Mouse (Mus musculus): ENCODE measurements around the gene Olfr473. TPM values are rescaled to one million over a fixed set of nuclear protein-coding genes. Genes with fewer than 3 reads are reported as not detected.
"Not testable (repeated sequence)": the region's sequence is repeated elsewhere in the genome, so short reads cannot be mapped to it uniquely, and the experiment has no call there.

Gene Olfr473
- polyA plus RNA-seq (2015; fragmentation: Nextera tagmentation; extraction: Ambion mirVana): not detected in 2 replicates

DNA sequence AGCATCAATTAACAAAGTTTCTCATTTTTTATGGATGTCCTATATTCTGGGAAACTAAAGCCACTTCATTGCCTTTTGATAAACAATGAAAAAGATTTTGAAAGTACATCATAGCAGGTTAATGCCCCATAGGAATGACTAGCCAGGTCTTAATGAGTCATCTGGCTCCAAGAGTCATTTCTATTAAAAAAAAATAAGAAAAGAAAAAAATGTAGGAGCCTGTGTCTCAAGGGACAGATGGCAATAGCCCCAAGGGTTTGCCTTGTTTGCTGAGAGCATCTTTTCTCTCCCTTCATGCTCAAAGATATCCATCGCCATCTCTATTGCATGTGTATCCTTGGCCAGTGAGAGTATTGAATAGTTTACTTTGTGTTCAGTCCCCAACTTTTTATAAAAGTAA is at the start of gene Olfr473:
Gene Olfr473 (plus strand): TSS at position 301 of the 400 bp plus-strand sequence.
- WGBS (ENCODE audit: insufficient replicate concordance): 67% methylated on average over 1 of the region's 1 CpGs
- H3K36me3 ChIP-seq: no peaks in the 10 kb centered on the region
- ATAC-seq (ENCODE audit: low read depth) (no peak), DNase-seq (no peak)
- no peak within 1 kb of the TSS for H3K4me3 ChIP-seq (replicated peaks)
- no peak within 1 kb of the TSS for H3K4me2 ChIP-seq
- H3K9me3 ChIP-seq (replicated peaks): no peaks in the 10 kb centered on the region
- H3K27ac ChIP-seq: no peak within 1 kb of the TSS
- H3K9ac ChIP-seq: no peak within 1 kb of the TSS
- H3K27me3 ChIP-seq: no peaks in the 10 kb centered on the region
- no peaks in the 10 kb centered on the region for H3K4me1 ChIP-seq (replicated peaks)

DNA sequence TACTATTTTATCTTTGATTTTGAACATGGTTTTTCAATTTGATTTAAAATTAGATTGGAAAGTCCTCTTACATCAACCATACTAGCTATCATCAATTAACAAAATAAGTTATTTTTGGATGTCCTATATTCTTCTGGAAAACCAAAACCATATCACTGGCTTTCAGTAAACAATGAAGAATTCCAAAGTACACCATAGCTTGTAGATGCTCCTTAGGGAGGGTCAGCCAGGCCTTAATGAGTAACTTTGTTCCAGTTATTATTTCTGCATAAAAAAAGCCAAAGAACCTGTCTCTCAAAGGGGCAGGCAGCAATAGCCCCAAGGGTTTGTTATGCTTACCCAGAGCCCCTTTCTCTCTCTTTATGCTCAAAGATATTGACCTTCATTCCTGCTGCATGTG is 32.6 kb upstream of the Olfr473 start, which contains the start of gene Olfr472:
Gene Olfr472 (plus strand): TSS at position 301 of the 400 bp plus-strand sequence.
- no peak within 1 kb of the TSS for H3K9ac ChIP-seq
- no peaks in the 10 kb centered on the region for H3K27me3 ChIP-seq
- DNase-seq: no peak

DNA sequence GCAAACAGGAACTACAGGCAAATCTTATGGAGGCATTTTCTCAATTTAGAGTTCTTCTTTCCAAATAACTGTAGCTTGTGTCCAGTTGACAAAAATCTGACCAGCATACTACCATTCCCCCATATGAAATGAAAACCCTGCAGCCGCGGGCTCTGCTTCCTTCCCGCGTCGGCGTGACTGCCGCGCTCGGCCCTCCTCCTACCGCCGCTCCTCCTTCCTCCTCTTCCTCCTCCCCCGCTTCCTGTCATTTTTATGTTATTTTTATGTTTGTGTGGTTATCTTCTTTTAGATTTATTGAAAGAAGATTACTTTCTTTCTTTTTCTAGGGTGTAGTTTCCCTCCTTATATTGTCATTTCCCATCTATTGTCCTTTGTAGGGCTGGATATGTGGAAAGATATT is 22.3 kb downstream of the Olfr473 start:
- not testable (repeated sequence) for H3K9ac ChIP-seq; ATAC-seq (ENCODE audit: low read depth); H3K9me3 ChIP-seq (replicated peaks); H3K4me1 ChIP-seq (replicated peaks); H3K27me3 ChIP-seq; H3K4me2 ChIP-seq; H3K4me3 ChIP-seq (replicated peaks); H3K36me3 ChIP-seq; H3K27ac ChIP-seq; DNase-seq
- WGBS (ENCODE audit: insufficient replicate concordance): 77% methylated on average over 12 of the region's 12 CpGs

More for the DNA sequence above, 32.6 kb upstream of the Olfr473 start, which contains the start of gene Olfr472:
- Histone ChIP-seq H3K4me3 (replicated peaks) (no peak within 1 kb of the TSS), H3K27ac (no peak within 1 kb of the TSS), H3K4me2 (no peak within 1 kb of the TSS), H3K4me1 (replicated peaks) (no peaks in the 10 kb centered on the region), H3K9me3 (replicated peaks) (no peaks in the 10 kb centered on the region), H3K36me3 (no peaks in the 10 kb centered on the region)
- no peak for ATAC-seq (ENCODE audit: low read depth)

DNA sequence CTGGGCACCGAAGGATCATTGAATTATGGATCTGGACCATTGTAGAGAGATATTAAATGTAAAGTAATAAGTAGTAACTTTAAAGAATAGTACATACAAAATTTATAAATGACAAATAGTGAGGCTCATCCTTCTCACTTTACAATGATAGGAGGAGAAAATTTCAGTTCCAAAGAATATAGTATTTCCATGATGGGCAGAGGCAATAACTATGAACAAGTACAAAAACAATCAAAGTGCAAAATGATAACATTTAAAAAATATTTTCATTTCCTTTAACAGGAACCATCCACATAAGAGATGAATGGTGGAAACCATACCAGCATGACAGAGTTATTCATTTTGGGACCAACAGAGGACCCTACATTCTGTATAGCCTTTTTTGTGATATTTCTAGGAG is 24.1 kb downstream of the Olfr473 start, which contains the start of gene Olfr474:
Gene Olfr474 (plus strand): TSS at position 301 of the 400 bp plus-strand sequence.
- WGBS (ENCODE audit: insufficient replicate concordance): 54% methylated on average over 1 of the region's 1 CpGs
- Histone ChIP-seq H3K4me1 (replicated peaks) (no peaks in the 10 kb centered on the region), H3K9me3 (replicated peaks) (no peaks in the 10 kb centered on the region; the same call in 1 of the 2 replicates)

DNA sequence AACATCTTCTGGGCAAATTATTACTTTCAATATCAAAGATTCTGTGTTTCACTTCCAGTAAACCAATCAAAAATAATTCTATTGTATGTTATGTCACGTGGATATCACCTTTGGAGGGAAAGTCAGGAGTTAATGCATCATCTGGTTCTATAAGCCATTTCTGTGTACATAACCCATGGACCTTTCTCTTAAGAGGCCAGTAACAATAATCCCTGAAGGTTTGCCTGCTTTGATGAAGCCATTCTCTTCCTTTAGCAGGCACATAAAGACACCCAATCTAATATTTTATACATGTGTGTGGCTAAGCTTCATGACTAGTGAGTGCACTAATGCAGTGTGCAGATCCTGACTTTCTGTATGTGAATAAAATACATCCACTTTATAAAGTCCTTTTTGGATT is 34.3 kb downstream of the Olfr473 start, which contains the start of gene Olfr476:
Gene Olfr476 (plus strand): TSS at position 301 of the 400 bp plus-strand sequence.
- Histone ChIP-seq H3K27me3 (no peaks in the 10 kb centered on the region), H3K4me2 (no peak within 1 kb of the TSS), H3K9ac (no peak within 1 kb of the TSS), H3K9me3 (replicated peaks) (no peaks in the 10 kb centered on the region), H3K36me3 (no peaks in the 10 kb centered on the region), H3K4me3 (replicated peaks) (no peak within 1 kb of the TSS), H3K27ac (no peak within 1 kb of the TSS), H3K4me1 (replicated peaks) (no peaks in the 10 kb centered on the region)
- DNase-seq (no peak), ATAC-seq (ENCODE audit: low read depth) (no peak)
- 31% methylated on average over 1 of the region's 1 CpGs for WGBS (ENCODE audit: insufficient replicate concordance)

More for the DNA sequence above, 24.1 kb downstream of the Olfr473 start, which contains the start of gene Olfr474:
- no peak within 1 kb of the TSS for H3K9ac ChIP-seq
- no peaks in the 10 kb centered on the region for H3K36me3 ChIP-seq
- H3K4me2 ChIP-seq: no peak within 1 kb of the TSS
- H3K27me3 ChIP-seq: no peaks in the 10 kb centered on the region
- no peak within 1 kb of the TSS for H3K27ac ChIP-seq
- no peak for DNase-seq
- H3K4me3 ChIP-seq (replicated peaks): no peak within 1 kb of the TSS
- ATAC-seq (ENCODE audit: low read depth): no peak

Other genes with a start within 250 kb of the Olfr473 start
- 0.03 and 0.09 TPM in 2 replicates for gene Cyb5r2, start 172.4 kb upstream of the Olfr473 start, polyA plus RNA-seq (2015; fragmentation: Nextera tagmentation; extraction: Ambion mirVana)
- not detected in 2 replicates for gene Ovch2, start 129.2 kb upstream of the Olfr473 start, polyA plus RNA-seq (2015; fragmentation: Nextera tagmentation; extraction: Ambion mirVana)
- gene Olfr467, start 118.2 kb upstream of the Olfr473 start, polyA plus RNA-seq (2015; fragmentation: Nextera tagmentation; extraction: Ambion mirVana): not detected in 2 replicates
- gene Olfr469, start 104.9 kb upstream of the Olfr473 start, polyA plus RNA-seq (2015; fragmentation: Nextera tagmentation; extraction: Ambion mirVana): not detected in 2 replicates
- not detected in 2 replicates for gene Olfr470, start 83.0 kb upstream of the Olfr473 start, polyA plus RNA-seq (2015; fragmentation: Nextera tagmentation; extraction: Ambion mirVana)
- not detected in 2 replicates for gene Olfr472, start 32.5 kb upstream of the Olfr473 start, polyA plus RNA-seq (2015; fragmentation: Nextera tagmentation; extraction: Ambion mirVana)
- not detected in 2 replicates for gene Olfr474, start 24.2 kb downstream of the Olfr473 start, polyA plus RNA-seq (2015; fragmentation: Nextera tagmentation; extraction: Ambion mirVana)
- gene Olfr476, start 34.4 kb downstream of the Olfr473 start, polyA plus RNA-seq (2015; fragmentation: Nextera tagmentation; extraction: Ambion mirVana): not detected in 2 replicates
- gene Olfr477, start 56.2 kb downstream of the Olfr473 start, polyA plus RNA-seq (2015; fragmentation: Nextera tagmentation; extraction: Ambion mirVana): not detected in 2 replicates
- not detected in 2 replicates for gene Olfr478, start 103.5 kb downstream of the Olfr473 start, polyA plus RNA-seq (2015; fragmentation: Nextera tagmentation; extraction: Ambion mirVana)
- not detected in 2 replicates for gene Olfr479, start 120.2 kb downstream of the Olfr473 start, polyA plus RNA-seq (2015; fragmentation: Nextera tagmentation; extraction: Ambion mirVana)
- gene Olfr480, start 136.9 kb downstream of the Olfr473 start, polyA plus RNA-seq (2015; fragmentation: Nextera tagmentation; extraction: Ambion mirVana): not detected in 2 replicates
- gene Olfr481, start 149.4 kb downstream of the Olfr473 start, polyA plus RNA-seq (2015; fragmentation: Nextera tagmentation; extraction: Ambion mirVana): not detected in 2 replicates
- 0.06 TPM in 1 of 2 replicates, not detected in the other for gene Olfr482, start 167.1 kb downstream of the Olfr473 start, polyA plus RNA-seq (2015; fragmentation: Nextera tagmentation; extraction: Ambion mirVana)
- not detected in 2 replicates for gene Olfr483, start 170.4 kb downstream of the Olfr473 start, polyA plus RNA-seq (2015; fragmentation: Nextera tagmentation; extraction: Ambion mirVana)
- gene Olfr484, start 197.0 kb downstream of the Olfr473 start, polyA plus RNA-seq (2015; fragmentation: Nextera tagmentation; extraction: Ambion mirVana): not detected in 2 replicates
- not detected in 2 replicates for gene Olfr485, start 229.4 kb downstream of the Olfr473 start, polyA plus RNA-seq (2015; fragmentation: Nextera tagmentation; extraction: Ambion mirVana)
- gene Olfr486, start 242.3 kb downstream of the Olfr473 start, polyA plus RNA-seq (2015; fragmentation: Nextera tagmentation; extraction: Ambion mirVana): not detected in 2 replicates

Data from liver, embryonic 13.5 days (tissue).